Mouse (Mus musculus) frontal cortex, postnatal 25 days (tissue): ENCODE results near the gene Fam216a.

ENCODE experiments used
- DNase-seq, 2 experiments: peaks; one replicate each; pipeline ENCODE4 v3.0.0; 2022; ENCODE audit warnings: low spot score in 2 of 2

The Fam216a gene

GRCm38 (mm10) chr5:122391178-122391785 lies 19.1 kb upstream of the Fam216a start:
- no peak for DNase-seq

DNA sequence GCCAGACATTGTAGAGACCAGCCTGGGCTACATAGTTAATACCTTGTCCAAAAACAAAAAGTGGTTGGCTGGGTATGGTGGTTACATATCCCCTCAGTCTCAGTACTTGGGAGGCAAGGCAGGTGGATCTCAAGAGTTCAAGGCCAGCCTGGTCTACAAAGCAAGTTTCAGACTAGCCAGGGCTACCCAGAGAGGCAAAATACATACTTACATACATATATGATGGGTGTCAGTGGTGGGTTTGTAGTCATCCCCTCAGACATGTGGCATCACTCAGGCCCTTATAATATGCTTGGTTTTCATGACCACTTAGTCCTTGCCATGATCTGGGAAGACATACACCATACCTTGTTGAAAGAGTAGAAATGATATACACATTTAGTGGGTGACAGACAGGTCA lies 18.5 kb upstream of the Fam216a start:
- DNase-seq = no peak

GRCm38 (mm10) chr5:122390006-122390405 lies 17.8 kb upstream of the Fam216a start:
- no peak for DNase-seq

GRCm38 (mm10) chr5:122379374-122380155 lies 7.4 kb upstream of the Fam216a start:
- DNase-seq = peak; percentile 67 to 68

- DNase-seq = no peak
Observed at GRCm38 (mm10) chr5:122378171-122378570, 6.0 kb upstream of the Fam216a start.

DNA sequence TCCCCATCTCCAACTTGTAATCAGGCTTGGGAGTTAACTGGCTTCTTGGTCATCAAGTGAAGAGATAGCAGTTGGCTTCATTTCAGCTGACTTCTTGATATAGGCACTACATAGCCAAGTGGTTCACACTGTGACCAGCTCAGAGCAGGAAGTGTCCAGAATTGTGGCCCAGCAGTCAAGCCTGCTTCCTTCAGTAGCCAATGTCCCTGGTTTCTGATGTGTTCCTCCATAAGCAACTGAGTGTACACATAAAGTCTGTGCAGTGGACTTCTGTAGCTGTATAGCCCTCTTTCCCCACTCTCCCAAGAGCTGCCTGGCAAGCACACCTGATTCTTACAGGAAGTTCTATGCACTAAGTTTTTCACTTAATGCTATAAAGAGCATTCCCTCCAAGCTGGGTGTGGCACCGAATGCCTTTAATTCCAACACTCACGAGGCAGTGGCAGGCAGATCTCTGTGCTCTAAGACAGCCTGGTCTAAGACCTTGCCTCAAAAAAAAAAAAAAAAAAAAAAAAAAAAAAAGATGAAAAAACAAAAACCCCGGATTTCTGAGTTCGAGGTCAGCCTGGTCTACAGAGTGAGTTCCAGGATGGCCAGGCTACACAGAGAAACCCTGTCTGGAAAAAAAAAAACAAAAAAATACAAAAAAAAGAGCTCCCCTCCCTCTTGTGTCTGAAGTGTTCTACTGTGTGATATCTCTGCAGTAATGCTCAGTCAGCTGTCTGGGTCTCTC lies 5.1 kb upstream of the Fam216a start:
- no peak for DNase-seq

GRCm38 (mm10) chr5:122372878-122373277 lies 714 bp upstream of the Fam216a start:
- no peak for DNase-seq

DNA sequence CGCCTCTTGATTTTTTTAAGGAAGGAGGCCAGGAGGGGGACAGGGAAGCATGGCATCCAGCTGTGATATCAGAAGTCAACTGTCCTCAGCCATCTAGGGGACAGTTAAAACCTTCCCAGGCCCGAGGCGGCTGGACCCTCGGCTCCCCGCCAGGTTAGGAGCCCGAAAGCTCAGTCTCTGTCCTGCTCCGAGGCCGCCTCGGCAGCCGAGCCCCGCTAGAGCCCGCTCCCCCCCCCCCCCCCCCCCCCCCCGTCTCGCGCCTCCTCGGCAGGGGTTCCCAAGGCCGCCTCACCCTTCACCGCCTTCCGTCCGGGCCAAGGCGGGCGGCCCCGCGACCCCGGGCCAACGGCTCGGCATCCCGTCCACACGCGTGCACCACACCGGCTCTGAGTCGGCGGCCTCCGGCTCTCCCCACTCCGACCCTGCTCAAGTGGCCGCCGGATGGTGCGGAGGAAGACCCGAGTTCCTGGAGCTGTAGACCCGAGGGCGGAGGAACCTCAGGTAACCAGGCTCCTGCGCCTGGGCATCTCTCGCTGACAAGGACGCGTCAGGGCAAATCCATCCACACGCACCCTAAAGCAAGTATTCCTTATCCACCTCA lies 473 bp downstream of the Fam216a start, which contains the start of gene Gpn3:
Gene Gpn3 (plus strand): TSS at position 286 of the 601 bp plus-strand sequence.
- no peak for DNase-seq

DNA sequence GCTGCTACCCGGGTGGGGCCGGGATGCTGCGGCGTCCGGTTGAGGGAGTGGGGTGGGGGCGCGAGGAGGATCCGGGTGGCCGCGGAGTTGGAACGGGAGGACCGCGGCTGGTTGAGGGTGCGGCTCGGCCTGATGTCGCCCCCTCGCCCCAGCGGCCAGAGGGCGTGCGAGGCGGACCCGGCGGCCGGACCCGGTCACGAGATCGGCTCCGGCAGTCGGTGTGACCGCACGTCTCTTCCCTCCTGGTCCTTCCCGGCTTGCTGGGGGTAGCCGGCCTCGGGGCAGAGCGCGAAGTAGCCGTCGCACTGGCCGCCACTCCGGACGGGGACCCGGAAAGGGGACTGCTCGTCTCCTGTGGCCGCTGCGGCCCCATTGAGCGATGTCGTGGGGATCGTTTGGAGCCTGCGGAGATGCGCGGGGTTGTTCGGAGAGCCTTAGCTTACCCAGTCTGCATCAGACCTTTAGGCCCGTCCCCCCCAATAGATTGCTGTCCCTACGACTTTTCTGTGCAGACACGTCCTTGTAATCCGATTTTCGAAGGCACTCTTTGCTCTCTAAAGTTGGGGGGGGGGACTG lies 17.6 kb downstream of the Fam216a start:
- DNase-seq = no peak

DNA sequence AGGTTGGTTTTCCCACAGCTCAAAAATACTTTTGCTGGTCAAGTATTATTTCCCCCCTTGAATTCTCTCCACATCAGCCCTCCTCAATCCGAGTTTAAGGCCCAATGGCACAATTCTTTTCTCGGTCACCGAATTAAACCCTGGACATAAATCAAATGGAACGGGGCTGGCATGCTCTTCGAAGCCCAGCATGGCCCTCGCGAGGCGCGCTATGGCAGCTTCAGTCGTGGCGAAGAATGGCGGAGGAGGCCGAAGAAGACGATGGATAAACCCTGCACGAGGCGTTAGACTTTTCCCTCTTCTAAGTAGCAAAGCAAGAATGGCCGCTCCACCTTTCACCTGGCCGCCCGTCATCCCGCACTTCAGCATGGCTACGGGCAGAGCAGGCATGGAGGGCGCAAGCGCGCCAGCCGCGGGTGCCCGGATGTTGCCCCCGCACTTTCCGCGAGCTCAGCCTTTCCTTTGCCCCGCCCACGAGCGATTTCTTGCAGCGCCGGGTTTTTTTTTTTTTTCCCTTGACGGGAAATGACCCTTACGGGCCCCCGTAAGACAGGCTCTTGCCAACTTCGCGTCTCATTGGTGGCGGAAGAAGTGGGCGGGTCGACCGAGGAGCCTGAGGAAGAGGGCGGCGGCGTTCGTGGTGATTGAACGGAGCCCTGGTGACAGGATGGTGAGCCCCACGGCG lies 18.2 kb downstream of the Fam216a start, which contains the start of the genes Rad9b and Vps29:
Gene Rad9b (minus strand): TSS at position 427 of the 685 bp plus-strand sequence.
Gene Vps29 (plus strand): TSS at position 563 of the 685 bp plus-strand sequence.
- DNase-seq = peak; percentile 96 to 99

DNA sequence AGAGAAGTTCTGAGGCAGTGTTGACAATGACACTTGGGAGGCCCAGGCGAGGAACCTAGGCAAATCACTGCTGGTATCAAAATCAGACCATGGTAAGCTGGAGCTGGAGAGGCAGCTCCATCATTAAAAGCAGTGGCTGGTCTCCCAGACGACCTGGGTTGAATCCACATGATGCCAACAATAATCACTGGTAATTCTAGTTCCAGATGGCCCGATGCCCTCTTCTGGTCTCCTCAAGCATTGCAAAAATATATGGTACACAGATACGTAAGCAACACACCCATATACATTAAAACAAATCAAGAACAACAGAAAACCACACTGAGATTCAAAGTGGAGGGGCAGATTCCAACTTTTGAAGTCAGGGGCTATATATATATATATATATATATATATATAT lies 26.4 kb downstream of the Fam216a start:
- no peak for DNase-seq

DNA sequence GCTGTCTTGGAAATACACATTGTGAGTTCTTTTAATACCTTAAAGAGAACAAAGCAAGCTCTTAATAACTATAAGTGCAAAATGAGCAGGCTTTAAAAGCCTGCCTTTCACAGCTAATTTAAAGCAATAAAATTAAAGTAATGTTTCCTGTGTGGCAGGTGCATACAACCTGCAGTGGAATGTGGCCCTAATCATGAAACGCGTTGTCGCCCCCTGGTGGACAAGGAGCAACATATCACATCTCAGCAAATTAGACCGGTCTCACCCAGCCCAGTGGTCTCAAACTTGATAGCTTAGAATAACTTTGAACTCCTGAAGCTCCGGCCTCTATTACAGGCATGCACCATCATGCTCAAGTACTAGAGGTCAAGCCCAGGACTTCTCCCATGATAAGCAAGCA lies 27.9 kb downstream of the Fam216a start:
- peak; percentile 51 to 67 for DNase-seq

- DNase-seq = no peak
Observed at GRCm38 (mm10) chr5:122343768-122344167, 28.4 kb downstream of the Fam216a start.

- DNase-seq = no peak
Observed at GRCm38 (mm10) chr5:122342874-122343273, 29.3 kb downstream of the Fam216a start.

- no peak for DNase-seq
Observed at GRCm38 (mm10) chr5:122336554-122337294, 35.4 kb downstream of the Fam216a start.

- no peak for DNase-seq
Observed at GRCm38 (mm10) chr5:122334682-122335081, 37.5 kb downstream of the Fam216a start.

GRCm38 (mm10) chr5:122330269-122330668 lies 41.9 kb downstream of the Fam216a start:
- DNase-seq = no peak

GRCm38 (mm10) chr5:122327283-122327682 lies 44.9 kb downstream of the Fam216a start:
- DNase-seq = no peak

- DNase-seq = no peak
Observed at GRCm38 (mm10) chr5:122325477-122325876, 46.7 kb downstream of the Fam216a start.
